ENCODE assay signal across 8 mouse cellular contexts in the genomic region with DNA sequence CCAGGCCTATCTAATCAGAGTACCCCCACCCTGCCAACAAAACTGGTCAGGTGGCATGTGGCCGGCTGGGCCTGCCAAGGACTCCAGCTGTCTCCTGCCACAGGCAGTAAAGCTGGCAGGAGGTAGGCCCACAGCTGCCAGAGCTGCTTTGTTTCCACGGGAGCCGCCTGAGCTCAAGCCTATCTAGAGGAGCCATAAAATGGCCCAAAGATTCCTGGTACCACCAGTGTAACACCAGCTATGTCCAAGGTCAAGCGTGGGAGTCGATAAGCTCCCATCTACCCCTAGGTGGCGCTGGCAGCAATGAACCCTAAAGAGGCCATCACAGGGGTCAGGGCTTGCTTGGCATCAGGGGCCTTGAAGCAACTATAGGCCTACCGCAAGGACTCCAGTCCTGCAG. TPM values are rescaled to one million over a fixed set of nuclear protein-coding genes. Genes with fewer than 3 reads are reported as not detected.
DNase-seq lines count a peak whose midpoint lies in the region; ATAC-seq and TF ChIP-seq lines count a peak whose summit lies in the region.

No protein-coding gene starts in this region.

- no peak for TF ChIP-seq EP300 in CH12.LX (IDR thresholded peaks at IDR 0.05; ENCODE audit: low read length)
- no peak for TF ChIP-seq EP300 in liver, postnatal 0 days (IDR thresholded peaks at IDR 0.05; ENCODE audit: low read depth)

- in situ Hi-C loops in CH12.LX (cut with MboI; ENCODE audit: low pct_ligation_motif_present, low pct_unique_long_range_greater_than_20kb, low sequenced_read_pairs) = no loop called here

- no peaks in the 10 kb centered on the region for H3K79me2 ChIP-seq in CH12.LX (replicated peaks; ENCODE audit: control insufficient read depth, extremely low read depth, insufficient read depth, poor library complexity, severe bottlenecking)

- no peak overlapping the region for H3K27ac ChIP-seq in CH12.LX (ENCODE audit: insufficient read depth, low read depth)
- no peak overlapping the region for H3K27ac ChIP-seq in hindbrain, embryonic 16.5 days (ENCODE audit: low read depth, low read length)
- no peak overlapping the region for H3K27ac ChIP-seq in liver, postnatal 0 days (ENCODE audit: low read depth)

- peaks cover 4% of the 10 kb centered on the region for H3K9me3 ChIP-seq in CH12.LX (replicated peaks; ENCODE audit: low read length)
- no peaks in the 10 kb centered on the region for H3K9me3 ChIP-seq in hindbrain, embryonic 16.5 days (ENCODE audit: control insufficient read depth, low read length)
- no peaks in the 10 kb centered on the region for H3K9me3 ChIP-seq in liver, postnatal 0 days (ENCODE audit: low read length)

- peaks cover 28% of the 10 kb centered on the region for H3K27me3 ChIP-seq in CH12.LX (replicated peaks)
- no peaks in the 10 kb centered on the region for H3K27me3 ChIP-seq in hindbrain, embryonic 16.5 days (replicated peaks; ENCODE audit: control insufficient read depth, insufficient read depth, low read length)
- H3K27me3 ChIP-seq in liver, postnatal 0 days (ENCODE audit: insufficient read depth, low read length) = no peaks in the 10 kb centered on the region

- peaks cover 4 to 13% of the 10 kb centered on the region in 2 experiments; a peak in 3 of 4 replicates for H3K4me1 ChIP-seq in CH12.LX (ENCODE audit: control insufficient read depth in 1 of 2, insufficient read depth in 2 of 2)
- H3K4me1 ChIP-seq in hindbrain, embryonic 16.5 days (ENCODE audit: control insufficient read depth, insufficient read depth, low read depth, low read length) = peaks cover 8% of the 10 kb centered on the region
- no peaks in the 10 kb centered on the region for H3K4me1 ChIP-seq in liver, postnatal 0 days (ENCODE audit: insufficient read depth)

- H3K4me2 ChIP-seq in CH12.LX (ENCODE audit: insufficient read depth, low read depth, poor library complexity, severe bottlenecking) = no peak overlapping the region
- no peak overlapping the region for H3K4me2 ChIP-seq in hindbrain, embryonic 16.5 days (ENCODE audit: low read length)
- H3K4me2 ChIP-seq in liver, postnatal 0 days (ENCODE audit: low read depth, low read length) = no peak overlapping the region

- no peak for TF ChIP-seq POLR2A in CH12.LX (IDR thresholded peaks at IDR 0.05; ENCODE audit: low read depth, low read length)

- peak; percentile 18 to 71; a peak in 2 of 4 replicates for TF ChIP-seq CTCF in CH12.LX (conservative IDR thresholded peaks at IDR 0.05 in 1 of 2, IDR thresholded peaks at IDR 0.05 in 1 of 2; ENCODE audit: low read depth in 2 of 2, low read length in 2 of 2)
- TF ChIP-seq CTCF in liver, postnatal 0 days (IDR thresholded peaks at IDR 0.05; ENCODE audit: low read depth) = peak; percentile 71

- 51% methylated on average over 7 of the region's 7 CpGs for WGBS in hindbrain, embryonic 16.5 days
- WGBS in liver, postnatal 0 days (ENCODE audit: insufficient replicate concordance) = 72% methylated on average over 7 of the region's 7 CpGs

- peak; percentile 46; the same call in 1 of the 2 replicates for ATAC-seq in hindbrain, embryonic 16.5 days
- ATAC-seq in liver, postnatal 0 days = peak; percentile 57

- DNase-seq in cerebellum, postnatal 10 days = peak; percentile 86 to 90
- DNase-seq in cerebellum, adult 8-10 months = no peak
- DNase-seq in CH12.LX (ENCODE audit: extremely low read depth) = peak; percentile 23
- peak; percentile 60 for DNase-seq in embryo, embryonic 9.5 days (ENCODE audit: extremely low spot score)
- peak; percentile 64 for DNase-seq in liver, postnatal 0 days
- peak; percentile 21 for DNase-seq in thymus, postnatal 25 days
- DNase-seq in urinary bladder, adult 2 months (ENCODE audit: low spot score) = no peak

- no peak overlapping the region for H3K9ac ChIP-seq in CH12.LX (ENCODE audit: insufficient read depth, low read depth)
- no peak overlapping the region for H3K9ac ChIP-seq in hindbrain, embryonic 16.5 days (ENCODE audit: low read depth, low read length)
- no peak overlapping the region for H3K9ac ChIP-seq in liver, postnatal 0 days (replicated peaks)

- no peaks in the 10 kb centered on the region for H3K36me3 ChIP-seq in CH12.LX (replicated peaks in 1 of 2; ENCODE audit: control insufficient read depth in 1 of 2, insufficient read depth in 1 of 2, low read length in 1 of 2)
- no peaks in the 10 kb centered on the region for H3K36me3 ChIP-seq in hindbrain, embryonic 16.5 days (ENCODE audit: control insufficient read depth, insufficient read depth, low read length)
- H3K36me3 ChIP-seq in liver, postnatal 0 days (replicated peaks; ENCODE audit: insufficient read depth, low read length) = no peaks in the 10 kb centered on the region

- TF ChIP-seq RAD21 in CH12.LX (IDR thresholded peaks at IDR 0.05; ENCODE audit: low read depth, low read length) = peak; percentile 21

- no peak overlapping the region for H3K4me3 ChIP-seq in CH12.LX (replicated peaks in 1 of 3; ENCODE audit: low read depth in 2 of 3, low read length in 2 of 3, poor library complexity in 1 of 3)
- no peak overlapping the region for H3K4me3 ChIP-seq in hindbrain, embryonic 16.5 days (ENCODE audit: low read length)
- no peak overlapping the region for H3K4me3 ChIP-seq in liver, postnatal 0 days (ENCODE audit: low read depth, low read length)

- dilution Hi-C loops in CH12.LX (cut with MboI; ENCODE audit: extremely low pct_ligation_motif_present, extremely low pct_unique_long_range_greater_than_20kb, low sequenced_read_pairs) = no loop called here

TF ChIP-seq in CH12.LX, 34 proteins besides CTCF, POLR2A, EP300 and RAD21:
- peak; percentile 38 for TF ChIP-seq SMC3 (IDR thresholded peaks at IDR 0.05; ENCODE audit: low read depth, low read length)
- TF ChIP-seq TCF12 (IDR thresholded peaks at IDR 0.05; ENCODE audit: low read depth, low read length) = 0 out of 2 replicates have a peak, but pooled peaks have one; percentile 24
- no peak for TF ChIP-seq ZMIZ1 (IDR thresholded peaks at IDR 0.05; ENCODE audit: low read depth, low read length)

RNA-seq across cellular contexts. Expression of a gene that starts 17.8 kb away (rescaled TPM):
- total RNA-seq in CH12.LX (2012; rRNA removed) (0.46 and 0.85 TPM in 2 replicates), CH12.LX (2014; rRNA removed) (0.16 and 0.20 TPM in 2 replicates)
- polyA plus RNA-seq in CH12.LX (2012; ENCODE audit: insufficient read length, low read depth) = 0.45 and 0.67 TPM in 2 replicates
- polyA plus RNA-seq in hindbrain, embryonic 16.5 days (2015; fragmentation: Nextera tagmentation; extraction: Ambion mirVana) = 2.2 and 3.5 TPM in 2 replicates
- 2.1 and 2.2 TPM in 2 replicates for polyA plus RNA-seq in liver, postnatal 0 days (2015; fragmentation: Nextera tagmentation; extraction: Ambion mirVana)
- polyA plus RNA-seq in urinary bladder, adult 2 months (2012; rRNA removed) = 144 and 160 TPM in 2 replicates

RNA-seq across cellular contexts. Expression of a gene that starts 36.6 kb away (rescaled TPM):
- total RNA-seq in CH12.LX (2012; rRNA removed) (116 and 167 TPM in 2 replicates), CH12.LX (2014; rRNA removed) (107 and 127 TPM in 2 replicates)
- polyA plus RNA-seq in CH12.LX (2012; ENCODE audit: insufficient read length, low read depth) = 121 and 148 TPM in 2 replicates
- polyA plus RNA-seq in hindbrain, embryonic 16.5 days (2015; fragmentation: Nextera tagmentation; extraction: Ambion mirVana) = 193 and 201 TPM in 2 replicates
- 91.9 and 98.0 TPM in 2 replicates for polyA plus RNA-seq in liver, postnatal 0 days (2015; fragmentation: Nextera tagmentation; extraction: Ambion mirVana)
- polyA plus RNA-seq in urinary bladder, adult 2 months (2012; rRNA removed) = 84.3 and 84.4 TPM in 2 replicates

RNA-seq across cellular contexts. Expression of a gene that starts 49.3 kb away (rescaled TPM):
- 3,654 and 3,770 TPM in 2 replicates for total RNA-seq in CH12.LX (2012; rRNA removed)
- 1,686 and 1,748 TPM in 2 replicates for total RNA-seq in CH12.LX (2014; rRNA removed)
- 705 and 1,020 TPM in 2 replicates for polyA plus RNA-seq in CH12.LX (2012; ENCODE audit: insufficient read length, low read depth)
- 271 and 282 TPM in 2 replicates for polyA plus RNA-seq in hindbrain, embryonic 16.5 days (2015; fragmentation: Nextera tagmentation; extraction: Ambion mirVana)
- polyA plus RNA-seq in liver, postnatal 0 days (2015; fragmentation: Nextera tagmentation; extraction: Ambion mirVana) = 382 and 393 TPM in 2 replicates
- polyA plus RNA-seq in urinary bladder, adult 2 months (2012; rRNA removed) = 3,847 and 3,981 TPM in 2 replicates

Comparison
In these comparisons a context has a peak if more than half of its experiments do, and no peak if none do; other contexts are left out.
1. DNase-seq: peak in cerebellum, postnatal 10 days (2 of 2), CH12.LX (single experiment), embryo, embryonic 9.5 days (single experiment), liver, postnatal 0 days (single experiment) and thymus, postnatal 25 days (single experiment); none in cerebellum, adult 8-10 months (single experiment) and urinary bladder, adult 2 months (single experiment).
2. RNA of a gene that starts 17.8 kb away (polyA plus RNA-seq): 144 to 160 TPM in urinary bladder, adult 2 months; 2.2 to 3.5 TPM in hindbrain, embryonic 16.5 days, 2.1 to 2.2 TPM in liver, postnatal 0 days and 0.45 to 0.67 TPM in CH12.LX; every median in the first group is over 10 times any median in the second.